In the genomic region with DNA sequence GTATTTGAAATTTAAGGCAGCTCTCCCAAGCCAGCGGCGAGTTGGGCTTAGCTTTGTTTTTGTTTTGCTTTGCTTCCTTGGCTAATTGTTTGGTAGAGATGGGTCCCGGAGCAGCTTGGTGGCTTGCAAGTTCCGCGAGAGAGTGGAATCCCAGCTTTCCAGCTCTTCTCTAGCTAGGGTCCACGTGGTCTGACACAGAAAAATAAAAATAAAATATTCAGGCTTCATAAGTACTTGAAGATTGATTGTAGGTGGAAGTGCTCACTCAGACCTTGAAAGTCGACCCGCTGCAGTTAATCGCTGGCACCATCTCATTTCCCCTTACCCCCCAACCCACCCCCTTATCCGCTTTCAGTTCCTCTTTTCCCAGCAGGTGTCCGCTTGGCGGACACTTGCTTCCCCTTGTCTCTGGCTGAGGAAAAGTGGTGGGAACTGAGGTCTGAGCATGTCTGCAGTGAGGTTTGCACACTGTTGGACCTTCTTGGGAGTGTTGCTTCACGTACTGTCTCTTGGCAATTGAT, we compare ENCODE assay signal across 8 mouse cellular contexts.
DNase-seq lines count a peak whose midpoint lies in the region; ATAC-seq and TF ChIP-seq lines count a peak whose summit lies in the region.

No protein-coding gene starts in this region.

- H3K79me2 ChIP-seq in CH12.LX (replicated peaks; ENCODE audit: control insufficient read depth, extremely low read depth, insufficient read depth, poor library complexity, severe bottlenecking), result no peaks in the 10 kb centered on the region

- TF ChIP-seq RAD21 in CH12.LX (IDR thresholded peaks at IDR 0.05; ENCODE audit: low read depth, low read length), result no peak

- peak; percentile 27 to 36 for DNase-seq in cerebellum, postnatal 10 days
- DNase-seq in cerebellum, adult 18-20 months, result no peak
- peak; percentile 75 for DNase-seq in CH12.LX (ENCODE audit: extremely low read depth)
- peak; percentile 40 for DNase-seq in hindbrain, embryonic 11.5 days (ENCODE audit: low spot score)
- no peak for DNase-seq in limb, embryonic 14.5 days (ENCODE audit: low spot score)
- no peak for DNase-seq in yolk sac, embryonic 10.5 days (ENCODE audit: low spot score)

- no peaks in the 10 kb centered on the region for H3K36me3 ChIP-seq in CH12.LX (replicated peaks in 1 of 2; ENCODE audit: control insufficient read depth in 1 of 2, insufficient read depth in 1 of 2, low read length in 1 of 2)
- H3K36me3 ChIP-seq in hindbrain, embryonic 11.5 days (ENCODE audit: control insufficient read depth, insufficient read depth, low read length), result no peaks in the 10 kb centered on the region
- H3K36me3 ChIP-seq in limb, embryonic 14.5 days (ENCODE audit: control insufficient read depth, insufficient read depth, low read length), result no peaks in the 10 kb centered on the region
- no peaks in the 10 kb centered on the region for H3K36me3 ChIP-seq in midbrain, embryonic 12.5 days

- no peak for TF ChIP-seq POLR2A in CH12.LX (IDR thresholded peaks at IDR 0.05; ENCODE audit: low read depth, low read length)
- TF ChIP-seq POLR2A in embryonic fibroblast, embryonic 13.5 days (IDR thresholded peaks at IDR 0.05; ENCODE audit: low read depth, low read length), result no peak
- no peak for TF ChIP-seq POLR2A in limb, embryonic 14.5 days (IDR thresholded peaks at IDR 0.05; ENCODE audit: borderline replicate concordance, extremely low read depth, insufficient read depth, insufficient read length)

- H3K27me3 ChIP-seq in CH12.LX (replicated peaks), result no peaks in the 10 kb centered on the region
- H3K27me3 ChIP-seq in hindbrain, embryonic 11.5 days (ENCODE audit: control insufficient read depth, insufficient read depth, low read length), result no peaks in the 10 kb centered on the region
- no peaks in the 10 kb centered on the region for H3K27me3 ChIP-seq in limb, embryonic 14.5 days (ENCODE audit: control insufficient read depth, insufficient read depth, low read length)
- H3K27me3 ChIP-seq in midbrain, embryonic 12.5 days, result peaks cover 20% of the 10 kb centered on the region; the same call in 1 of the 2 replicates

- peak overlapping the region; percentile 97 for H3K4me2 ChIP-seq in CH12.LX (ENCODE audit: insufficient read depth, low read depth, poor library complexity, severe bottlenecking)
- H3K4me2 ChIP-seq in hindbrain, embryonic 11.5 days (replicated peaks; ENCODE audit: low read depth, low read length), result peak overlapping the region; percentile 39
- H3K4me2 ChIP-seq in limb, embryonic 14.5 days (replicated peaks; ENCODE audit: low read depth, low read length, severe bottlenecking), result peak overlapping the region; percentile 81
- H3K4me2 ChIP-seq in midbrain, embryonic 12.5 days (replicated peaks), result peak overlapping the region; percentile 58

- peak overlapping the region; percentile 15 for H3K9ac ChIP-seq in CH12.LX (ENCODE audit: insufficient read depth, low read depth)
- peak overlapping the region; percentile 38; the same call in 1 of the 2 replicates for H3K9ac ChIP-seq in hindbrain, embryonic 11.5 days (ENCODE audit: low read depth, low read length)
- H3K9ac ChIP-seq in limb, embryonic 14.5 days (ENCODE audit: low read depth, low read length, severe bottlenecking), result peak overlapping the region; percentile 43
- H3K9ac ChIP-seq in midbrain, embryonic 12.5 days (replicated peaks), result peak overlapping the region; percentile 41; the same call in 1 of the 2 replicates

- in situ Hi-C loops in CH12.LX (cut with MboI; ENCODE audit: low pct_ligation_motif_present, low pct_unique_long_range_greater_than_20kb, low sequenced_read_pairs), result loop anchor here (25.0 kb wide), 1 partner anchor 274 kb away; no protein-coding TSS in a partner anchor

- ATAC-seq in hindbrain, embryonic 11.5 days (ENCODE audit: low FRiP score), result peak; percentile 58
- ATAC-seq in limb, embryonic 14.5 days (ENCODE audit: low FRiP score, low read depth), result no peak
- ATAC-seq in midbrain, embryonic 12.5 days (ENCODE audit: low FRiP score, low read depth), result peak; percentile 18; the same call in 1 of the 2 replicates

- TF ChIP-seq CTCF in CH12.LX (conservative IDR thresholded peaks at IDR 0.05 in 1 of 2, IDR thresholded peaks at IDR 0.05 in 1 of 2; ENCODE audit: low read depth in 2 of 2, low read length in 2 of 2), result no peak
- TF ChIP-seq CTCF in embryonic fibroblast, embryonic 13.5 days (IDR thresholded peaks at IDR 0.05; ENCODE audit: borderline replicate concordance, insufficient read depth, low read length), result no peak

- peak overlapping the region in 2 of 3 experiments; percentile 22 to 45 for H3K4me3 ChIP-seq in CH12.LX (replicated peaks in 1 of 3; ENCODE audit: low read depth in 2 of 3, low read length in 2 of 3, poor library complexity in 1 of 3)
- H3K4me3 ChIP-seq in embryonic fibroblast, embryonic 13.5 days (ENCODE audit: insufficient read depth, low read length), result peak overlapping the region; percentile 5; the same call in 1 of the 2 replicates
- peak overlapping the region; percentile 20 for H3K4me3 ChIP-seq in hindbrain, embryonic 11.5 days (ENCODE audit: low read depth, low read length)
- peak overlapping the region; percentile 34 for H3K4me3 ChIP-seq in limb, embryonic 14.5 days (replicated peaks; ENCODE audit: low read length)
- peak overlapping the region; percentile 33 for H3K4me3 ChIP-seq in midbrain, embryonic 12.5 days

- TF ChIP-seq EP300 in CH12.LX (IDR thresholded peaks at IDR 0.05; ENCODE audit: low read length), result peak; percentile 91

- dilution Hi-C loops in CH12.LX (cut with MboI; ENCODE audit: extremely low pct_ligation_motif_present, extremely low pct_unique_long_range_greater_than_20kb, low sequenced_read_pairs), result no loop called here

- 4% methylated on average over 13 of the region's 13 CpGs for WGBS in hindbrain, embryonic 11.5 days
- 5% methylated on average over 13 of the region's 13 CpGs for WGBS in limb, embryonic 14.5 days
- 2% methylated on average over 13 of the region's 13 CpGs for WGBS in midbrain, embryonic 12.5 days

- no peaks in the 10 kb centered on the region for H3K9me3 ChIP-seq in CH12.LX (replicated peaks; ENCODE audit: low read length)
- H3K9me3 ChIP-seq in hindbrain, embryonic 11.5 days (ENCODE audit: control insufficient read depth, low read length), result no peaks in the 10 kb centered on the region
- H3K9me3 ChIP-seq in limb, embryonic 14.5 days (ENCODE audit: control insufficient read depth, low read length), result no peaks in the 10 kb centered on the region
- no peaks in the 10 kb centered on the region for H3K9me3 ChIP-seq in midbrain, embryonic 12.5 days

- H3K27ac ChIP-seq in CH12.LX (ENCODE audit: insufficient read depth, low read depth), result no peak overlapping the region
- no peak overlapping the region for H3K27ac ChIP-seq in embryonic fibroblast, embryonic 13.5 days (ENCODE audit: insufficient read depth, low read length)
- no peak overlapping the region for H3K27ac ChIP-seq in hindbrain, embryonic 11.5 days (ENCODE audit: low read depth, low read length)
- no peak overlapping the region; the same call in 1 of the 2 replicates for H3K27ac ChIP-seq in limb, embryonic 14.5 days (replicated peaks; ENCODE audit: low read depth, low read length)
- H3K27ac ChIP-seq in midbrain, embryonic 12.5 days (replicated peaks), result 0 out of 2 replicates have a peak overlapping the region, but pooled peaks have one; percentile 20

- peaks cover 2 to 22% of the 10 kb centered on the region in 2 experiments; a peak in 3 of 4 replicates for H3K4me1 ChIP-seq in CH12.LX (ENCODE audit: control insufficient read depth in 1 of 2, insufficient read depth in 2 of 2)
- H3K4me1 ChIP-seq in embryonic fibroblast, embryonic 13.5 days (ENCODE audit: control insufficient read depth, insufficient read depth, low read length), result peaks cover 4% of the 10 kb centered on the region; the same call in 1 of the 2 replicates
- H3K4me1 ChIP-seq in hindbrain, embryonic 11.5 days (replicated peaks; ENCODE audit: control insufficient read depth, insufficient read depth, low read length), result peaks cover 4% of the 10 kb centered on the region; the same call in 1 of the 2 replicates
- peaks cover 11% of the 10 kb centered on the region for H3K4me1 ChIP-seq in limb, embryonic 14.5 days (ENCODE audit: control insufficient read depth, insufficient read depth, low read length)
- H3K4me1 ChIP-seq in midbrain, embryonic 12.5 days, result peaks cover 13% of the 10 kb centered on the region

TF ChIP-seq in CH12.LX, 34 proteins besides CTCF, POLR2A, EP300 and RAD21 (continues in another document):
- TF ChIP-seq ETS1 (conservative IDR thresholded peaks at IDR 0.05; ENCODE audit: low read depth, low read length) (peak; percentile 48), ELF1 (IDR thresholded peaks at IDR 0.05; ENCODE audit: low read depth, low read length) (no peak), SIN3A (IDR thresholded peaks at IDR 0.05; ENCODE audit: low read length) (0 out of 2 replicates have a peak, but pooled peaks have one; percentile 45), USF2 (conservative IDR thresholded peaks at IDR 0.05; ENCODE audit: low read depth, low read length) (no peak), MYC (IDR thresholded peaks at IDR 0.05; ENCODE audit: low read depth, low read length) (0 out of 2 replicates have a peak, but pooled peaks have one; percentile 26), UBTF (IDR thresholded peaks at IDR 0.05; ENCODE audit: low read depth, low read length) (no peak), ZKSCAN1 (IDR thresholded peaks at IDR 0.05; ENCODE audit: borderline replicate concordance, low read depth, low read length) (no peak), PAX5 (IDR thresholded peaks at IDR 0.05; ENCODE audit: low read length) (no peak), MAFK (IDR thresholded peaks at IDR 0.05; ENCODE audit: insufficient replicate concordance, low read length) (0 out of 2 replicates have a peak, but pooled peaks have one; percentile 14), IRF4 (IDR thresholded peaks at IDR 0.05; ENCODE audit: low read depth, low read length) (peak; percentile 97), GABPA (IDR thresholded peaks at IDR 0.05; ENCODE audit: insufficient replicate concordance, low read depth, low read length) (no peak), KAT2A (IDR thresholded peaks at IDR 0.05; ENCODE audit: insufficient replicate concordance, low read length) (no peak), BHLHE40 (IDR thresholded peaks at IDR 0.05; ENCODE audit: low read depth, low read length) (peak; percentile 65), TBP (conservative IDR thresholded peaks at IDR 0.05; ENCODE audit: low read depth, low read length) (no peak), MXI1 (IDR thresholded peaks at IDR 0.05; ENCODE audit: low read depth, low read length) (no peak), USF1 (IDR thresholded peaks at IDR 0.05; ENCODE audit: low read depth, low read length) (no peak), NELFE (IDR thresholded peaks at IDR 0.05; ENCODE audit: low read depth, low read length) (0 out of 2 replicates have a peak, but pooled peaks have one; percentile 15), NRF1 (IDR thresholded peaks at IDR 0.05; ENCODE audit: low read depth, low read length) (no peak), MAX (IDR thresholded peaks at IDR 0.05; ENCODE audit: low read length) (peak; percentile 67), ZC3H11A (IDR thresholded peaks at IDR 0.05; ENCODE audit: low read depth, low read length) (no peak), SMC3 (IDR thresholded peaks at IDR 0.05; ENCODE audit: low read depth, low read length) (no peak)

Comparison
In these comparisons a context has a peak if more than half of its experiments do, and no peak if none do; other contexts are left out.
1. DNase-seq: peak in cerebellum, postnatal 10 days (2 of 2), CH12.LX (single experiment) and hindbrain, embryonic 11.5 days (single experiment); none in cerebellum, adult 18-20 months (0 of 2), limb, embryonic 14.5 days (single experiment) and yolk sac, embryonic 10.5 days (single experiment).
2. H3K4me2 ChIP-seq: peak in every context shown above with its lines; median percentile 97 in CH12.LX; 81 in limb, embryonic 14.5 days; 58 in midbrain, embryonic 12.5 days; 39 in hindbrain, embryonic 11.5 days.
3. Peak in every context shown above with its lines, with median percentiles within 50 percentile points of each other: H3K4me3 ChIP-seq and H3K9ac ChIP-seq.